12 mouse cellular contexts compared by ENCODE assay signal in the genomic region with DNA sequence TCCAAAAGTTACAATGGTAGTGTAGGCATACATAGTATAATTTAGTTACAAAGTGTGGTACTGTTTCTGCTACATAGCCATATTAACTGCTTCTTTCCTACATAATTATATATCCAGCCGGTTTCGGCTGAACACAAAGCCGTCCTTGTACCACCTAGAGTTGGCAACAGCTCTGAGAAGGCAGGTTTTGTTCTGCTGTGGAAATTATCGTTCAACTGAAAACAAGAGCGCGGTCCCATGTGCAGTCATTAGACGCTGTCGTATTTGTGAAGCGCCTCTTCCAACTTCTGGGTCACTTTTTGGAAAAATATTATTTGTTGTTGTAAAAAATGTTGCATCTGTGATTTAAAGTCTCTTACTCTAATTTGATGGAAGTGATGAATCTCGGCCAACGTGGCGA.
"Had no signal": no experiment of that assay in that cellular context is flagged by ENCODE, and none has a peak within 500 bp of the region (broad histone marks: within the 10 kb centered on the region; RNA-seq: fewer than 3 reads in every experiment).

No protein-coding gene starts in this region.

- ATAC-seq: lung, postnatal 0 days had no signal

- H3K4me3 ChIP-seq: liver, embryonic 15.5 days; midbrain, embryonic 13.5 days had no signal

- H3K27me3 ChIP-seq: liver, embryonic 15.5 days; midbrain, embryonic 13.5 days had no signal

- DNase-seq: kidney, postnatal 10 days; kidney, postnatal 4 days; left cerebral cortex, postnatal 4 days; lung, adult 2 months; lung, postnatal 36 days; right cerebral cortex, adult 18-20 months; right cerebral cortex, postnatal 25 days; thymus, postnatal 36 days had no signal

- H3K9me3 ChIP-seq: liver, embryonic 15.5 days; midbrain, embryonic 13.5 days had no signal

- H3K9ac ChIP-seq: liver, embryonic 15.5 days; midbrain, embryonic 13.5 days had no signal

- H3K4me2 ChIP-seq: liver, embryonic 11.5 days; liver, embryonic 15.5 days; midbrain, embryonic 13.5 days had no signal

- H3K27ac ChIP-seq: liver, embryonic 15.5 days; midbrain, embryonic 13.5 days had no signal
